Mouse (Mus musculus) cortical plate, adult 2 months (tissue): ENCODE results near the gene Msln.

Source experiments
- CTCF ChIP-seq: fragments of 200-500 bp; IDR thresholded peaks from 2 replicates; pipeline ENCODE4 v1.5.1; 2011; ENCODE audit warnings: mild to moderate bottlenecking, control low read depth, low read length; ENCODE audit not compliant: insufficient read depth; ENCODE audit errors: extremely low read depth
- POLR2A ChIP-seq: fragments of 200-500 bp; IDR thresholded peaks from 2 replicates; pipeline ENCODE4 v1.6.1; 2011; ENCODE audit warnings: mild to moderate bottlenecking, low read length, control low read depth; ENCODE audit not compliant: insufficient read depth; ENCODE audit errors: extremely low read depth

- TF ChIP-seq CTCF (no peak), POLR2A (no peak)
These were observed 18.4 kb downstream of the Msln start, which contains the start of gene Mslnl for GRCm38 (mm10) chr17:25735745-25736144.
